Mouse (Mus musculus) hindlimb bud, embryonic 11.5 days (tissue): ENCODE results near the gene Tnfrsf17.
"Not testable (repeated sequence)": the region's sequence is repeated elsewhere in the genome, so short reads cannot be mapped to it uniquely, and the experiment has no call there.

Source experiments
- DNase-seq: peaks from one replicate; pipeline ENCODE4 v3.0.0-alpha.2; 2012; ENCODE audit warnings: low read depth, low spot score; ENCODE audit errors: extremely low spot score

The Tnfrsf17 gene

GRCm38 (mm10) chr16:11313512-11313911 is at the start of gene Tnfrsf17:
TSS of gene Tnfrsf17 (plus strand) at chr16:11313812.
- DNase-seq: no peak

- no peak for DNase-seq
These were observed 47.1 kb upstream of the Tnfrsf17 start for GRCm38 (mm10) chr16:11266556-11266955.

- no peak for DNase-seq
These were observed 43.8 kb upstream of the Tnfrsf17 start for GRCm38 (mm10) chr16:11269808-11270207.

GRCm38 (mm10) chr16:11270642-11271041 is 43.0 kb upstream of the Tnfrsf17 start:
- no peak for DNase-seq

GRCm38 (mm10) chr16:11271073-11271472 is 42.5 kb upstream of the Tnfrsf17 start:
- no peak for DNase-seq

GRCm38 (mm10) chr16:11276888-11277287 is 36.7 kb upstream of the Tnfrsf17 start:
- DNase-seq: no peak

GRCm38 (mm10) chr16:11278778-11279177 is 34.8 kb upstream of the Tnfrsf17 start:
- DNase-seq: no peak

- no peak for DNase-seq
These were observed 30.9 kb upstream of the Tnfrsf17 start for GRCm38 (mm10) chr16:11282655-11283232.

- DNase-seq: no peak
These were observed 28.7 kb upstream of the Tnfrsf17 start for GRCm38 (mm10) chr16:11284881-11285280.

GRCm38 (mm10) chr16:11285949-11286348 is 27.7 kb upstream of the Tnfrsf17 start:
- DNase-seq: no peak

- DNase-seq: not testable (repeated sequence)
These were observed 24.7 kb upstream of the Tnfrsf17 start for GRCm38 (mm10) chr16:11288873-11289272.

GRCm38 (mm10) chr16:11295583-11295982 is 18.0 kb upstream of the Tnfrsf17 start:
- DNase-seq: not testable (repeated sequence)

- DNase-seq: not testable (repeated sequence)
These were observed 15.9 kb upstream of the Tnfrsf17 start for GRCm38 (mm10) chr16:11297700-11298099.

- no peak for DNase-seq
These were observed 9.9 kb upstream of the Tnfrsf17 start for GRCm38 (mm10) chr16:11303741-11304140.

GRCm38 (mm10) chr16:11305531-11305930 is 8.1 kb upstream of the Tnfrsf17 start:
- DNase-seq: no peak

- no peak for DNase-seq
These were observed 2.2 kb downstream of the Tnfrsf17 start for GRCm38 (mm10) chr16:11315786-11316320.

- no peak for DNase-seq
These were observed 3.1 kb downstream of the Tnfrsf17 start for GRCm38 (mm10) chr16:11316748-11317147.

GRCm38 (mm10) chr16:11317324-11317723 is 3.7 kb downstream of the Tnfrsf17 start:
- peak; percentile 41 for DNase-seq

GRCm38 (mm10) chr16:11322409-11323323 is 9.1 kb downstream of the Tnfrsf17 start, which contains the start of gene Snx29:
TSS of gene Snx29 (plus strand) at chr16:11322908.
- peak; percentile 39 for DNase-seq

GRCm38 (mm10) chr16:11323324-11324051 is 9.9 kb downstream of the Tnfrsf17 start:
- no peak for DNase-seq
